Mouse (Mus musculus) hindbrain, postnatal 0 days (tissue): Measurements from ENCODE around the gene Sgms1. TPM values are rescaled to one million over a fixed set of nuclear protein-coding genes. Genes with fewer than 3 reads are reported as not detected.
A peak's percentile ranks its signal among the peaks of the same experiment; 100 is the strongest.

ENCODE experiments used
- ATAC-seq: fragments of 200-750 bp; cut with Nextera tagmentation; 2 replicates; pipeline ENCODE4 v1.8.0; 2017; ENCODE audit warnings: mild to moderate bottlenecking, moderate TSS enrichment, moderate library complexity
- DNase-seq: peaks from one replicate; pipeline ENCODE4 v3.0.0-alpha.2; 2015; ENCODE audit warnings: low spot score
- H3K27ac ChIP-seq: fragments of 300-500 bp; sonication (generic); 2 replicates; pipeline ENCODE4 v1.5.1; 2014; ENCODE audit warnings: mild to moderate bottlenecking
- H3K27me3 ChIP-seq: fragments of 300-500 bp; sonication (generic); 2 replicates; pipeline ENCODE4 v1.6.1; 2014; ENCODE audit warnings: low read length, mixed read lengths; ENCODE audit not compliant: insufficient read depth
- H3K36me3 ChIP-seq: fragments of 300-500 bp; sonication (generic); 2 replicates; pipeline ENCODE4 v1.6.1; 2014; ENCODE audit warnings: low read length, mixed read lengths; ENCODE audit not compliant: insufficient read depth
- H3K4me1 ChIP-seq: fragments of 300-500 bp; sonication (generic); 2 replicates; pipeline ENCODE4 v1.6.1; 2014; ENCODE audit warnings: antibody characterized with exemption, low read length, mixed read lengths; ENCODE audit not compliant: insufficient read depth
- H3K4me2 ChIP-seq: fragments of 300-500 bp; sonication (generic); 2 replicates; pipeline ENCODE4 v1.6.1; 2014; ENCODE audit warnings: low read depth, mild to moderate bottlenecking, low read length, moderate library complexity, mixed read lengths
- H3K4me3 ChIP-seq: fragments of 300-500 bp; sonication (generic); 2 replicates; pipeline ENCODE4 v1.5.1; 2014; ENCODE audit warnings: low read length
- H3K9ac ChIP-seq: fragments of 300-500 bp; sonication (generic); replicated peaks from 2 replicates; pipeline ENCODE4 v1.6.1; 2014; ENCODE audit warnings: mild to moderate bottlenecking, low read length, moderate library complexity, mixed read lengths
- H3K9me3 ChIP-seq: fragments of 300-500 bp; sonication (generic); 2 replicates; pipeline ENCODE4 v1.6.1; 2016; ENCODE audit warnings: low read length, mixed read lengths
- CTCF ChIP-seq: IDR thresholded peaks from 2 replicates; pipeline ENCODE4 v1.5.1; 2016; ENCODE audit warnings: antibody characterized with exemption, control low read depth, low read depth
- WGBS: fragments of 180-500 bp; shearing (Covaris S2); extraction: QIAGEN DNeasy Blood & Tissue Kit; methylation state at CpG from one replicate; pipeline ENCODE4 v1.1.7; 2014; 5-methylcytosine and 5-hydroxymethylcytosine counted together
- polyA plus RNA-seq: library from polyadenylated mRNA; unstranded; fragments of >200 nt; fragmentation: Nextera tagmentation; extraction: Ambion mirVana; gene quantifications from 2 replicates; pipeline ENCODE4 v1.2.1, GENCODE M21; 2015
- total RNA-seq: library from RNA; depleted of rRNA; stranded (reverse); fragments of >200 nt; gene quantifications from 2 replicates; pipeline ENCODE4 v1.2.3, GENCODE M21; 2014

Gene Sgms1
- total and polyA plus RNA-seq, 2 experiments from 2014 or later, result 23.2 to 32.5 TPM

GRCm38 (mm10) chr19:32169634-32170540 is 219.6 kb downstream of the Sgms1 start:
- no peaks in the 10 kb centered on the region for H3K4me1 ChIP-seq
- no peak overlapping the region for H3K4me2 ChIP-seq
- ATAC-seq, result peak; percentile 27; the same call in 1 of the 2 replicates
- TF ChIP-seq CTCF, result peak; percentile 64
- peak; percentile 82 for DNase-seq
- no peaks in the 10 kb centered on the region for H3K36me3 ChIP-seq
- H3K27me3 ChIP-seq, result no peaks in the 10 kb centered on the region
- H3K4me3 ChIP-seq, result no peak overlapping the region
- H3K9ac ChIP-seq, result no peak overlapping the region
- H3K9me3 ChIP-seq, result no peaks in the 10 kb centered on the region
- WGBS, result 80% methylated on average over 8 of the region's 9 CpGs
- no peak overlapping the region for H3K27ac ChIP-seq

GRCm38 (mm10) chr19:32168031-32168430 is 221.5 kb downstream of the Sgms1 start:
- TF ChIP-seq CTCF, result no peak
- no peaks in the 10 kb centered on the region for H3K36me3 ChIP-seq
- no peaks in the 10 kb centered on the region for H3K4me1 ChIP-seq
- no peak for ATAC-seq
- H3K4me3 ChIP-seq, result no peak overlapping the region
- H3K27ac ChIP-seq, result no peak overlapping the region
- H3K9ac ChIP-seq, result no peak overlapping the region
- H3K27me3 ChIP-seq, result no peaks in the 10 kb centered on the region
- H3K4me2 ChIP-seq, result no peak overlapping the region
- 81% methylated on average over 9 of the region's 9 CpGs for WGBS
- no peak for DNase-seq
- H3K9me3 ChIP-seq, result no peaks in the 10 kb centered on the region

- ATAC-seq, result no peak
- Histone ChIP-seq H3K36me3 (no peaks in the 10 kb centered on the region), H3K27ac (no peak overlapping the region), H3K9me3 (no peaks in the 10 kb centered on the region), H3K27me3 (no peaks in the 10 kb centered on the region), H3K9ac (no peak overlapping the region), H3K4me3 (no peak overlapping the region), H3K4me1 (no peaks in the 10 kb centered on the region), H3K4me2 (no peak overlapping the region)
- 90% methylated on average over 13 of the region's 13 CpGs for WGBS
- DNase-seq, result no peak
- TF ChIP-seq CTCF, result no peak
Measured at GRCm38 (mm10) chr19:32166823-32167605, 222.5 kb downstream of the Sgms1 start.

- Histone ChIP-seq H3K9me3 (no peaks in the 10 kb centered on the region), H3K4me3 (no peak overlapping the region), H3K27me3 (no peaks in the 10 kb centered on the region), H3K4me2 (no peak overlapping the region), H3K27ac (no peak overlapping the region), H3K36me3 (no peaks in the 10 kb centered on the region), H3K9ac (no peak overlapping the region), H3K4me1 (no peaks in the 10 kb centered on the region)
- 87% methylated on average over 6 of the region's 6 CpGs for WGBS
- TF ChIP-seq CTCF, result no peak
- ATAC-seq (peak; percentile 49; the same call in 1 of the 2 replicates), DNase-seq (no peak)
Measured at GRCm38 (mm10) chr19:32165711-32166110, 223.8 kb downstream of the Sgms1 start.

GRCm38 (mm10) chr19:32164128-32164527 is 225.4 kb downstream of the Sgms1 start:
- ATAC-seq, result no peak
- no peak for TF ChIP-seq CTCF
- no peak overlapping the region for H3K4me2 ChIP-seq
- DNase-seq, result no peak
- H3K4me3 ChIP-seq, result no peak overlapping the region
- 97% methylated on average over 4 of the region's 4 CpGs for WGBS
- no peaks in the 10 kb centered on the region for H3K4me1 ChIP-seq
- peaks cover 6% of the 10 kb centered on the region; the same call in 1 of the 2 replicates for H3K36me3 ChIP-seq
- no peak overlapping the region for H3K9ac ChIP-seq
- no peaks in the 10 kb centered on the region for H3K9me3 ChIP-seq
- H3K27ac ChIP-seq, result no peak overlapping the region
- H3K27me3 ChIP-seq, result no peaks in the 10 kb centered on the region

GRCm38 (mm10) chr19:32159944-32160343 is 229.6 kb downstream of the Sgms1 start:
- Histone ChIP-seq H3K27me3 (no peaks in the 10 kb centered on the region), H3K4me1 (no peaks in the 10 kb centered on the region), H3K4me3 (no peak overlapping the region), H3K9me3 (no peaks in the 10 kb centered on the region), H3K27ac (no peak overlapping the region), H3K9ac (no peak overlapping the region), H3K36me3 (peaks cover 6% of the 10 kb centered on the region; the same call in 1 of the 2 replicates), H3K4me2 (no peak overlapping the region)
- WGBS, result 96% methylated on average over 7 of the region's 7 CpGs
- no peak for TF ChIP-seq CTCF
- DNase-seq, result no peak
- ATAC-seq, result no peak
